Mouse (Mus musculus) heart, postnatal 0 days (tissue): ENCODE data around the gene Nupr1l. TPM values are rescaled to one million over a fixed set of nuclear protein-coding genes. Genes with fewer than 3 reads are reported as not detected.

Experiments used
- ATAC-seq: fragments of 200-750 bp; cut with Nextera tagmentation; 2 replicates; pipeline ENCODE4 v1.8.0; 2017; ENCODE audit warnings: low read depth, moderate number of reproducible peaks, moderate library complexity; ENCODE audit not compliant: insufficient read depth
- DNase-seq: peaks from one replicate; pipeline ENCODE4 v3.0.0-alpha.2; 2016; ENCODE audit warnings: low spot score
- H3K27ac ChIP-seq: fragments of 300-500 bp; sonication (generic); 2 replicates; pipeline ENCODE4 v1.5.1; 2014; ENCODE audit warnings: low read depth, mild to moderate bottlenecking
- H3K27me3 ChIP-seq: fragments of 300-500 bp; sonication (generic); 2 replicates; pipeline ENCODE4 v1.6.1; 2014; ENCODE audit warnings: low read length, mixed read lengths; ENCODE audit not compliant: control insufficient read depth, insufficient read depth
- H3K36me3 ChIP-seq: fragments of 300-500 bp; sonication (generic); replicated peaks from 2 replicates; pipeline ENCODE4 v1.6.1; 2014; ENCODE audit warnings: low read length, mixed read lengths; ENCODE audit not compliant: control insufficient read depth, insufficient read depth
- H3K4me1 ChIP-seq: fragments of 300-500 bp; sonication (generic); 2 replicates; pipeline ENCODE4 v1.6.1; 2014; ENCODE audit warnings: antibody characterized with exemption; ENCODE audit not compliant: control insufficient read depth, insufficient read depth
- H3K4me2 ChIP-seq: fragments of 300-500 bp; sonication (generic); 2 replicates; pipeline ENCODE4 v1.6.1; 2014; ENCODE audit warnings: low read depth, mild to moderate bottlenecking, low read length, moderate library complexity
- H3K4me3 ChIP-seq: fragments of 300-500 bp; sonication (generic); 2 replicates; pipeline ENCODE4 v1.5.1; 2014; ENCODE audit warnings: low read depth, low read length
- H3K9ac ChIP-seq: fragments of 300-500 bp; sonication (generic); replicated peaks from 2 replicates; pipeline ENCODE4 v1.6.1; 2014; ENCODE audit warnings: low read depth, low read length, mixed read lengths
- H3K9me3 ChIP-seq: fragments of 300-500 bp; sonication (generic); replicated peaks from 2 replicates; pipeline ENCODE4 v1.6.1; 2016; ENCODE audit warnings: low read length; ENCODE audit not compliant: control insufficient read depth
- CTCF ChIP-seq: IDR thresholded peaks from 2 replicates; pipeline ENCODE4 v1.5.1; 2016; ENCODE audit warnings: antibody characterized with exemption, control low read depth, low read depth
- EP300 ChIP-seq: IDR thresholded peaks from 2 replicates; pipeline ENCODE4 v1.6.1; 2016; ENCODE audit warnings: antibody characterized with exemption, low read depth
- WGBS: fragments of 180-500 bp; shearing (Covaris S2); extraction: QIAGEN DNeasy Blood & Tissue Kit; methylation state at CpG from one replicate; pipeline ENCODE4 v1.1.7; 2014; 5-methylcytosine and 5-hydroxymethylcytosine counted together
- polyA plus RNA-seq: library from polyadenylated mRNA; unstranded; fragments of >200 nt; fragmentation: Nextera tagmentation; extraction: Ambion mirVana; gene quantifications from 2 replicates; pipeline ENCODE4 v1.2.1, GENCODE M21; 2015
- total RNA-seq: library from RNA; depleted of rRNA; stranded (reverse); fragments of >200 nt; gene quantifications from 2 replicates; pipeline ENCODE4 v1.2.3, GENCODE M21; 2014; ENCODE audit warnings: low replicate concordance; rRNA removed

Nupr1l gene
- total RNA-seq (0.08 and 0.38 TPM in 2 replicates), polyA plus RNA-seq (2.7 and 3.5 TPM in 2 replicates)

DNA sequence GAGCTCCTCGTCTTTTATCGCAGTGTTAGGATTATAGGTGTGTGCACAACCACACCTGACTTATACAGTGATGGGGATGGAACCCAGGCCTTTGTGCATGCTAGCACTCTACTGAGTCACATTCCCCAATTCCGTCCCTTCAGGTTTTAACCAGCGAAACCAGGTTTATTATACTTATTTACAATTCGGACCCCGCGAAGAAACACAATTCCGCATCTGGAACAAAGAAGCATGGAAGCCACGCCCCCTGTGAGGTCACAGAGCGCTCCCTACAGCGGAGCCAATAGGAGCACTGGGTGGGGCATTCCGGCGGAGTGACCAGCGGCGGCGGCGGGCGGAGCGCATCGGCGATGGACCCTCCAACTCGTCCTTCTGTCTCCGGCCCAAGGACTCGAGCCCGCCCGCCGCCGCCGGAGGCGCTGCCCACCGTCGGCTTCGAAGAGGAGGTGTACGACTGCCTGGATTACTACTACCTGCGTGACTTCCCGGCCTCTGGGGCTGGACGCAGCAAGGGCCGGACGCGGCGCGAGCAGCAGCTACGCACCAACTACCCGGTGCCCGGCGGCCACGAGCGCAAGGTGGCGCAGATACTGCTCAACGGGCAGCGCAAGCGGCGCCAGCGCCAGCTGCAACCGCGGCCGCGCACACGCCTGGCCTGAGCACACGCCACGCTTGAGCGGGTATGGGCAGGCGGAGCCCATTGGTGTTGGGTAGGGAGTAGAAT is at the start of gene Nupr1l:
Nupr1l (plus strand) TSS at position 299 of the 724 bp plus-strand sequence.
- Histone ChIP-seq H3K9ac (peak within 1 kb of the TSS; percentile 51), H3K4me2 (peak within 1 kb of the TSS; percentile 77), H3K9me3 (no peaks in the 10 kb centered on the region), H3K4me1 (0 out of 2 replicates have a peak, but pooled peaks cover 4% of the 10 kb centered on the region), H3K27me3 (no peaks in the 10 kb centered on the region), H3K27ac (peak within 1 kb of the TSS; percentile 82), H3K4me3 (peak within 1 kb of the TSS; percentile 58), H3K36me3 (no peaks in the 10 kb centered on the region)
- ATAC-seq, result peak; percentile 97
- TF ChIP-seq CTCF (peak; percentile 27), EP300 (peak; percentile 68; the same call in 1 of the 2 replicates)
- under 1% methylated on average over 63 of the region's 63 CpGs for WGBS
- DNase-seq, result peak; percentile 91

GRCm38 (mm10) chr5:129862325-129862724 is 46.0 kb upstream of the Nupr1l start:
- Histone ChIP-seq H3K27me3 (no peaks in the 10 kb centered on the region), H3K9ac (no peak overlapping the region), H3K4me2 (no peak overlapping the region), H3K27ac (no peak overlapping the region), H3K4me1 (no peaks in the 10 kb centered on the region), H3K36me3 (peaks cover 19% of the 10 kb centered on the region), H3K4me3 (no peak overlapping the region), H3K9me3 (no peaks in the 10 kb centered on the region)
- WGBS, result 94% methylated on average over 6 of the region's 6 CpGs
- ATAC-seq (no peak), DNase-seq (no peak)
- TF ChIP-seq CTCF, result no peak
- TF ChIP-seq EP300, result no peak

DNA sequence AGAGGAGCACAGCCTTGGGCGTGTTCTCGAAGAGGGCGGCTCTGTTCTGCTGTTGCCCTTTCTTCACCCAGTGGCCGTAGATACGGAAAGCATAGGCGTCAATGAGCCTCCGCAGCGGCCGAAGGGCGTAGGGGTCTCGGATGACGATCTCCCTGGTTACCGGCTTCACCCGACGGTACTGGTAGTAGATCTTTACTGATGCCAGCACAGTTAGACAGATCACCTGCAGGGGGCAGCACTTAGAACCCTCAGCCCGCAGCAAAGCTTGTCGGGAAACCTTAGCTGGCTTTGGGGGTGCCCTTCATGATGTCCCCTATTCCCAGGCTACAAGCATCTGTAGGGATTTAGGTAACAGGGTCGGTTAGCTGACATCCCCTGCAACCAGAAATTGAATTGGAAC is 43.9 kb upstream of the Nupr1l start:
- Histone ChIP-seq H3K9ac (no peak overlapping the region), H3K4me2 (peak overlapping the region; percentile 14; the same call in 1 of the 2 replicates)

GRCm38 (mm10) chr5:129865841-129866240 is 42.5 kb upstream of the Nupr1l start:
- H3K4me1 ChIP-seq, result no peaks in the 10 kb centered on the region
- TF ChIP-seq EP300, result no peak
- TF ChIP-seq CTCF, result no peak
- H3K36me3 ChIP-seq, result peaks cover 6% of the 10 kb centered on the region; the same call in 1 of the 2 replicates
- 79% methylated on average over 12 of the region's 12 CpGs for WGBS
- H3K4me3 ChIP-seq, result no peak overlapping the region
- H3K4me2 ChIP-seq, result no peak overlapping the region
- no peaks in the 10 kb centered on the region for H3K9me3 ChIP-seq
- no peaks in the 10 kb centered on the region for H3K27me3 ChIP-seq
- H3K9ac ChIP-seq, result no peak overlapping the region
- H3K27ac ChIP-seq, result no peak overlapping the region
- ATAC-seq (no peak), DNase-seq (no peak)

More for the DNA sequence above, 43.9 kb upstream of the Nupr1l start:
- peak; percentile 30 for DNase-seq
- no peak overlapping the region for H3K27ac ChIP-seq
- H3K9me3 ChIP-seq, result no peaks in the 10 kb centered on the region
- TF ChIP-seq EP300 (no peak), CTCF (peak; percentile 31)
- ATAC-seq, result no peak; the same call in 1 of the 2 replicates
- H3K36me3 ChIP-seq, result peaks cover 16% of the 10 kb centered on the region; the same call in 1 of the 2 replicates
- 5% methylated on average over 18 of the region's 18 CpGs for WGBS
- no peaks in the 10 kb centered on the region for H3K4me1 ChIP-seq
- no peak overlapping the region for H3K4me3 ChIP-seq
- no peaks in the 10 kb centered on the region for H3K27me3 ChIP-seq

- Histone ChIP-seq H3K36me3 (no peaks in the 10 kb centered on the region), H3K27ac (no peak overlapping the region), H3K27me3 (no peaks in the 10 kb centered on the region), H3K9me3 (no peaks in the 10 kb centered on the region), H3K9ac (no peak overlapping the region), H3K4me1 (no peaks in the 10 kb centered on the region), H3K4me2 (no peak overlapping the region), H3K4me3 (no peak overlapping the region)
- DNase-seq (no peak), ATAC-seq (no peak)
- TF ChIP-seq EP300 (no peak), CTCF (no peak)
- 81% methylated on average over 19 of the region's 19 CpGs for WGBS
Measured at GRCm38 (mm10) chr5:129869238-129869995, 38.9 kb upstream of the Nupr1l start.
